Comparison of ENCODE assay signal across 9 mouse cellular contexts in genomic region chr4:154674541-154674940, GRCm38 (mm10). TPM values are rescaled to one million over a fixed set of nuclear protein-coding genes. Genes with fewer than 3 reads are reported as not detected.
DNase-seq lines count a peak whose midpoint lies in the region; ATAC-seq and TF ChIP-seq lines count a peak whose summit lies in the region.
"Had no signal": no experiment of that assay in that cellular context is flagged by ENCODE, and none has a peak within 500 bp of the region (broad histone marks: within the 10 kb centered on the region; RNA-seq: fewer than 3 reads in every experiment).

No protein-coding gene starts in this region.

- H3K4me2 ChIP-seq in forebrain, embryonic 15.5 days (replicated peaks): peak overlapping the region; percentile 29
- peak overlapping the region; percentile 37 for H3K4me2 ChIP-seq in hindbrain, embryonic 16.5 days (ENCODE audit: low read length)
- H3K4me2 ChIP-seq in limb, embryonic 11.5 days (ENCODE audit: low read depth, severe bottlenecking): peak overlapping the region; percentile 30

- no peak overlapping the region for H3K27ac ChIP-seq in bone marrow macrophage, adult 2 months (ENCODE audit: insufficient read depth, low read depth, low read length)
- no peak overlapping the region for H3K27ac ChIP-seq in forebrain, embryonic 15.5 days (replicated peaks)
- H3K27ac ChIP-seq in hindbrain, embryonic 16.5 days (ENCODE audit: low read depth, low read length): no peak overlapping the region
- H3K27ac ChIP-seq in limb, embryonic 11.5 days (replicated peaks; ENCODE audit: low read depth, low read length): peak overlapping the region; percentile 31

- H3K9ac ChIP-seq in forebrain, embryonic 15.5 days (replicated peaks): no peak overlapping the region
- no peak overlapping the region for H3K9ac ChIP-seq in hindbrain, embryonic 16.5 days (ENCODE audit: low read depth, low read length)
- H3K9ac ChIP-seq in limb, embryonic 11.5 days (ENCODE audit: low read length): 0 out of 2 replicates have a peak overlapping the region, but pooled peaks have one; percentile 38

- TF ChIP-seq CTCF in bone marrow macrophage, adult 2 months (IDR thresholded peaks at IDR 0.05; ENCODE audit: low read depth, low read length): peak; percentile 77

- peak; percentile 62 for DNase-seq in gastrocnemius, adult 18-20 months (ENCODE audit: low spot score)
- DNase-seq in gastrocnemius, postnatal 25 days: no peak
- peak; percentile 90 for DNase-seq in limb, embryonic 11.5 days (ENCODE audit: low spot score)
- peak; percentile 3 for DNase-seq in naive thymus-derived CD4-positive, alpha-beta T cell, adult 2 months (ENCODE audit: low read depth)
- DNase-seq in thymus, postnatal 14 days: peak; percentile 32

- 2% methylated on average over 12 of the region's 12 CpGs for WGBS in forebrain, embryonic 15.5 days
- under 1% methylated on average over 12 of the region's 12 CpGs for WGBS in hindbrain, embryonic 16.5 days
- WGBS in limb, embryonic 11.5 days: 3% methylated on average over 12 of the region's 12 CpGs

- H3K27me3 ChIP-seq in forebrain, embryonic 15.5 days: no peaks in the 10 kb centered on the region
- peaks cover 6% of the 10 kb centered on the region; the same call in 1 of the 2 replicates for H3K27me3 ChIP-seq in hindbrain, embryonic 16.5 days (replicated peaks; ENCODE audit: control insufficient read depth, insufficient read depth, low read length)
- H3K27me3 ChIP-seq in limb, embryonic 11.5 days (ENCODE audit: control insufficient read depth, insufficient read depth, low read length): no peaks in the 10 kb centered on the region

- H3K4me3 ChIP-seq in bone marrow macrophage, adult 2 months (ENCODE audit: insufficient read depth, low read length): no peak overlapping the region
- H3K4me3 ChIP-seq in forebrain, embryonic 15.5 days: peak overlapping the region; percentile 18; the same call in 1 of the 2 replicates
- H3K4me3 ChIP-seq in hindbrain, embryonic 16.5 days (ENCODE audit: low read length): peak overlapping the region; percentile 8
- no peak overlapping the region for H3K4me3 ChIP-seq in limb, embryonic 11.5 days (ENCODE audit: low read depth, low read length)

- no peaks in the 10 kb centered on the region for H3K9me3 ChIP-seq in forebrain, embryonic 15.5 days
- H3K9me3 ChIP-seq in hindbrain, embryonic 16.5 days (ENCODE audit: control insufficient read depth, low read length): no peaks in the 10 kb centered on the region
- no peaks in the 10 kb centered on the region for H3K9me3 ChIP-seq in limb, embryonic 11.5 days (ENCODE audit: control insufficient read depth, low read length)

- no peak for TF ChIP-seq POLR2A in bone marrow macrophage, adult 2 months (IDR thresholded peaks at IDR 0.05; ENCODE audit: borderline replicate concordance, low read depth, low read length)

- ATAC-seq in forebrain, embryonic 15.5 days (replicated peaks): no peak; the same call in 1 of the 2 replicates
- 0 out of 2 replicates have a peak, but pooled peaks have one; percentile 17 for ATAC-seq in hindbrain, embryonic 16.5 days
- ATAC-seq in limb, embryonic 11.5 days (ENCODE audit: insufficient number of reproducible peaks, low FRiP score, low TSS enrichment, low read depth): no peak

- no peaks in the 10 kb centered on the region for H3K4me1 ChIP-seq in bone marrow macrophage, adult 2 months (ENCODE audit: control insufficient read depth, insufficient read depth, low read length)
- peaks cover 12% of the 10 kb centered on the region for H3K4me1 ChIP-seq in forebrain, embryonic 15.5 days
- H3K4me1 ChIP-seq in hindbrain, embryonic 16.5 days (ENCODE audit: control insufficient read depth, insufficient read depth, low read depth, low read length): peaks cover 9% of the 10 kb centered on the region
- peaks cover 54% of the 10 kb centered on the region for H3K4me1 ChIP-seq in limb, embryonic 11.5 days (ENCODE audit: control insufficient read depth, insufficient read depth, low read length)

- no peaks in the 10 kb centered on the region for H3K36me3 ChIP-seq in forebrain, embryonic 15.5 days
- no peaks in the 10 kb centered on the region for H3K36me3 ChIP-seq in hindbrain, embryonic 16.5 days (ENCODE audit: control insufficient read depth, insufficient read depth, low read length)
- no peaks in the 10 kb centered on the region for H3K36me3 ChIP-seq in limb, embryonic 11.5 days (ENCODE audit: control insufficient read depth, insufficient read depth, low read length)

RNA-seq across cellular contexts. Expression of gene Actrt2, which starts 6.9 kb away (rescaled TPM):
- not detected for total RNA-seq in gastrocnemius, adult 18-20 months (2021)
- not detected for total RNA-seq in gastrocnemius, postnatal 25 days (2021)
- not detected in 2 replicates for polyA plus RNA-seq in bone marrow macrophage, adult 2 months (2012; ENCODE audit: insufficient read depth, insufficient read length, missing spikeins)
- not detected in 2 replicates for polyA plus RNA-seq in forebrain, embryonic 15.5 days (2015; fragmentation: Nextera tagmentation; extraction: Ambion mirVana)
- not detected in 2 replicates for polyA plus RNA-seq in hindbrain, embryonic 16.5 days (2015; fragmentation: Nextera tagmentation; extraction: Ambion mirVana)
- polyA plus RNA-seq in limb, embryonic 11.5 days (2014; fragmentation: Nextera tagmentation; extraction: Ambion mirVana): not detected in 2 replicates
- polyA plus RNA-seq: liver, embryonic 16.5 days had no signal

RNA-seq across cellular contexts. Expression of gene Prdm16, which starts 37.9 kb away (rescaled TPM):
- total RNA-seq in gastrocnemius, adult 18-20 months (2021): 1 to 10 TPM; 1.4 to 2.0 TPM
- total RNA-seq in gastrocnemius, postnatal 25 days (2021): 1 to 10 TPM; 1.7 to 3.0 TPM
- polyA plus RNA-seq in bone marrow macrophage, adult 2 months (2012; ENCODE audit: insufficient read depth, insufficient read length, missing spikeins): 0.50 and 0.95 TPM in 2 replicates
- 32.7 and 33.5 TPM in 2 replicates for polyA plus RNA-seq in forebrain, embryonic 15.5 days (2015; fragmentation: Nextera tagmentation; extraction: Ambion mirVana)
- 12.6 and 14.3 TPM in 2 replicates for polyA plus RNA-seq in hindbrain, embryonic 16.5 days (2015; fragmentation: Nextera tagmentation; extraction: Ambion mirVana)
- 78.2 and 87.1 TPM in 2 replicates for polyA plus RNA-seq in limb, embryonic 11.5 days (2014; fragmentation: Nextera tagmentation; extraction: Ambion mirVana)

Comparison
In these comparisons a context has a peak if more than half of its experiments do, and no peak if none do; other contexts are left out.
1. H3K4me3 ChIP-seq: peak in forebrain, embryonic 15.5 days (single experiment) and hindbrain, embryonic 16.5 days (single experiment); none in bone marrow macrophage, adult 2 months (single experiment) and limb, embryonic 11.5 days (single experiment).
2. Peak in every context shown above with its lines, with median percentiles within 50 percentile points of each other: H3K4me2 ChIP-seq.